Mouse (Mus musculus): ENCODE results near the gene Ano10. TPM values are rescaled to one million over a fixed set of nuclear protein-coding genes. Genes with fewer than 3 reads are reported as not detected.

Ano10 gene
- total RNA-seq, 2 experiments from 2014 or later: 50.7 to 58.8 TPM

- no peak for DNase-seq
These were observed 137.2 kb downstream of the Ano10 start for GRCm38 (mm10) chr9:122157079-122157441.

GRCm38 (mm10) chr9:122156389-122157078, 137.7 kb downstream of the Ano10 start:
- no peak for DNase-seq

- DNase-seq: no peak
These were observed 139.0 kb downstream of the Ano10 start for GRCm38 (mm10) chr9:122155193-122155592.

- DNase-seq: no peak
These were observed 140.8 kb downstream of the Ano10 start for GRCm38 (mm10) chr9:122153436-122153835.

- DNase-seq: no peak
These were observed 141.7 kb downstream of the Ano10 start for GRCm38 (mm10) chr9:122152501-122152900.

GRCm38 (mm10) chr9:122152063-122152462, 142.2 kb downstream of the Ano10 start:
- DNase-seq: no peak

- no peak for DNase-seq
These were observed 144.0 kb downstream of the Ano10 start for GRCm38 (mm10) chr9:122149997-122150826.

GRCm38 (mm10) chr9:122148356-122148755, 145.9 kb downstream of the Ano10 start:
- DNase-seq: no peak

- no peak for DNase-seq
These were observed 147.9 kb downstream of the Ano10 start for GRCm38 (mm10) chr9:122146124-122146870.

- DNase-seq: no peak
These were observed 148.5 kb downstream of the Ano10 start for GRCm38 (mm10) chr9:122145677-122146076.

- no peak for DNase-seq
These were observed 149.4 kb downstream of the Ano10 start for GRCm38 (mm10) chr9:122144776-122145175.

- DNase-seq: peak; percentile 45
These were observed 151.0 kb downstream of the Ano10 start for GRCm38 (mm10) chr9:122143219-122143618.

- DNase-seq: no peak
These were observed 155.0 kb downstream of the Ano10 start for GRCm38 (mm10) chr9:122139236-122139635.

GRCm38 (mm10) chr9:122138371-122139029, 155.7 kb downstream of the Ano10 start:
- no peak for DNase-seq

GRCm38 (mm10) chr9:122137960-122138359, 156.3 kb downstream of the Ano10 start:
- DNase-seq: no peak

- no peak for DNase-seq
These were observed 158.4 kb downstream of the Ano10 start for GRCm38 (mm10) chr9:122135885-122136170.

- DNase-seq: peak; percentile 62
These were observed 158.9 kb downstream of the Ano10 start for GRCm38 (mm10) chr9:122135095-122135884.

- no peak for DNase-seq
These were observed 162.1 kb downstream of the Ano10 start for GRCm38 (mm10) chr9:122132145-122132544.

GRCm38 (mm10) chr9:122130666-122131065, 163.6 kb downstream of the Ano10 start:
- no peak for DNase-seq

- no peak for DNase-seq
These were observed 165.5 kb downstream of the Ano10 start for GRCm38 (mm10) chr9:122128686-122129085.

GRCm38 (mm10) chr9:122127271-122127785, 166.9 kb downstream of the Ano10 start:
- DNase-seq: no peak

Data from adrenal gland, postnatal 10 days (tissue).